Mouse (Mus musculus) heart, postnatal 0 days (tissue): Measurements from ENCODE around the gene Sh3d19.

ENCODE experiments used
- CTCF ChIP-seq: IDR thresholded peaks from 2 replicates; pipeline ENCODE4 v1.5.1; 2016; ENCODE audit warnings: antibody characterized with exemption, control low read depth, low read depth
- EP300 ChIP-seq: IDR thresholded peaks from 2 replicates; pipeline ENCODE4 v1.6.1; 2016; ENCODE audit warnings: antibody characterized with exemption, low read depth

GRCm38 (mm10) chr3:85927296-85927695, 43.6 kb upstream of the Sh3d19 start:
- TF ChIP-seq CTCF = no peak
- TF ChIP-seq EP300 = no peak
